Mouse (Mus musculus): Measurements from ENCODE around the gene Bsn.
A peak's percentile ranks its signal among the peaks of the same experiment; 100 is the strongest.
"Not testable (repeated sequence)": the region's sequence is repeated elsewhere in the genome, so short reads cannot be mapped to it uniquely, and the experiment has no call there.

The Bsn gene

DNA sequence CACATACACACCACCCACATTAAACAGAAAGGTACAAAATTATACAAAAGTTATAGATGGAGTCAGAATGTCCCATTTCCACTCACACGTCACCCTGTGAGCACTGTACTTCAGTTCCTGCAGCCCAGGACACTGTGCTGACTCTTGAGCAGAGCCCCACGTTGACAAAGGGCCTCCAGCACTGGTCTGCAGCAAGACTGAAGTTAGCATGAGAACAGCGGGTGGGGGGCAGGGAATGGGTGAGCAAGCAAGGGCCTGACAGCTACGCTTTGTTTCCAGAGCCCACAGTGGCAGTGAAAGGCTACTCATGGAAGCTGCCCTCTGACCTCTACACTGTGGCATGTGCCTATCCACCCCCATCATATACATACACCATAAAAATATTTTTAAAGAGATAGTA, 40.4 kb downstream of the Bsn start:
- no peak for DNase-seq (ENCODE audit: low read depth, low spot score)

DNA sequence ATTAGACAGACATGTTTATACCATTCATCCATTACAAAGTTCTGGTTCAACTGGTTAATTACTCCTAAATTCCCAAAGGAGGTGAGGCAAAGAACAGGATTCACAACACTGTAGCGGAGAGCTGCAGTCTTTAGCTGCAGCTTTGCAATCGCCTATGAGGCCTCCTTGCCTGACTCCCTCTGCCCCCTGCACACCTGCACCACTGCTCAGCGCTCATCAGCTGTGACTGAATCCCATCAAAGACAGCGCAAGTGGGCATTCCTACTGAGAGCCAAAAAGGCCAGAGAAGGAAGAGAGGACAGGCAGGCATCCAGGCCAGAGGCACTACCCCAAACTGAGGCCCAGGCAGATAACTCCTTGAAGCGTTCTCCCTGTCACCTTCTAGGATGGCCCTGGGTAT, 42.6 kb downstream of the Bsn start:
- DNase-seq (ENCODE audit: low read depth, low spot score): no peak

DNA sequence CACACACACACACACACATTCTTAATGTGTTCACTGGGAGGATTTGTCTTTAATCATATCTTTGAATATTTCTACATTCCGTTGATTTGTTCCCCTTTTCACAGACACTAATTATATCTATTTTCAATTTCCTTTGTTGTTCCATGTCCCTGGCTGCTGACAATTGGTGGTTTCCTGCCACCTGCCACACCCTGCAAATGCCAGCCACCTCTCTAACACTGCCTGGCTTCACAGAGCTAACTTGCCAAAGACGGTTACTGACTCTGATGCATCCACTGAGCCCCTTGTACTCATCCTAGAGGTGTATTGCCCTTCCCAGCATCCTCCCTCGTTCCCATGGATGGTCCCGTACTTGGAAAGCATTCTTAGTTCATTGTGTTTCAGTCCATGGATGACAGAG, 43.7 kb downstream of the Bsn start:
- no peak for DNase-seq (ENCODE audit: low read depth, low spot score)

DNA sequence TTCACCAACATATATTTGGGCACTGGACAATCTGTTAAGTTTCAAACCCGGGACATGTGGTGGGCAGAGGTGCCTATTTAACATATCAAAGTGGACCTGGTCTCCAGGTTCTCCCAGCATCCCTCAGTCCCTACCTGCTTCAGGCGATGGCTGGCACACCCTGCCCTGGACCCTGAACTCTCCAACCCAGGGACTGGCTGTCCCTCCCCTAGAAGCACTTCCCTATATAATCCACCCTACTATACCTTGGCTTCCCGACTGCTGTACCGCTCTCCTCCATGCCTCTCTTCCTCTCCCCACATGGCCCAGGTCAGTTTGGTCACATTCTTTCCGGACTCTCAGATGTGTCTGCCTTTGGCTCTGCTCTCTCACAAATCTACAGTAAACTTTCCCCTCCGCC, 44.4 kb downstream of the Bsn start:
- DNase-seq (ENCODE audit: low read depth, low spot score): no peak

DNA sequence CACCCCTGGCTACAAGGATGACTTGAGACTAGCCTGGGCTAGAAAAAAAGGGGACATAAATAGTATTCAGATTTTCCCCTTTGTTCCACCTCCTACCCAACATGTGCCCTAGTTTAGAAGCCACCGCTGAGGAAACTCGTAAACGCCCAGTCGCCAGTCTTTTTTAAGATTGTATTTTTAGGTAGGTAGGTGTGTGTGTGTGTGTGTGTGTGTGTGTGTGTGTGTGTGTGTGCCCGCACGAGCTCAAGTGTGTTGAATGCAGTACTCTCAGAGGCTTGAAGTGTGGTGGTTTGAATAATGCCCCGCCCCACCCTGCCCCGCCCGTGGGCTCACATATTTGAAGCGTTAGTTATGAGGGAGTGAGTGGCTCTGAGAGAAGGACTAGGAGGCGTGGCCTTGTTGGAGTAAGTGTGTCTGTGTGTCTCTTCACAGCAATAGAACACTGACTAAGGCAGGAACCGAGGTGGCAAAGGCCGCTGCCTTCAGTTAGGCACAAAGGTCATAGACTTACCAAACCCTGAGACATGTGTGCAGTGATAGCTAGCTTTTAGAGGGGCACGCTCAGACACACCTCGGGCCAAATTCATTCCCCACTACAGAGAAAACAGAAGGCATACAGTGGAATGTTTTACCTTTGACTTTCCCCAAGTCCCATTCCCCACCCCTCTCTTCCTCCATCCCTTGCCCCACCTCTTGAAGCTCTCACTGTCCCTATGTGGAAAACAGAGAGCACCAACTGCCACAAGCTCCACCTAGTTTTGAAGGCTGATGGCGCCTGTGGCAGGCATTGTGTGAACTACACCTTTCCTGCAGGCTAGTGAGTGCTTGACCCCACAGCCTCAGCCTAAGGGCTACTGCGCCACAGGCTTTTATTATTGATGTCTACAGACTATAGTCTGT, 45.6 kb downstream of the Bsn start:
- no peak for DNase-seq (ENCODE audit: low read depth, low spot score)

DNA sequence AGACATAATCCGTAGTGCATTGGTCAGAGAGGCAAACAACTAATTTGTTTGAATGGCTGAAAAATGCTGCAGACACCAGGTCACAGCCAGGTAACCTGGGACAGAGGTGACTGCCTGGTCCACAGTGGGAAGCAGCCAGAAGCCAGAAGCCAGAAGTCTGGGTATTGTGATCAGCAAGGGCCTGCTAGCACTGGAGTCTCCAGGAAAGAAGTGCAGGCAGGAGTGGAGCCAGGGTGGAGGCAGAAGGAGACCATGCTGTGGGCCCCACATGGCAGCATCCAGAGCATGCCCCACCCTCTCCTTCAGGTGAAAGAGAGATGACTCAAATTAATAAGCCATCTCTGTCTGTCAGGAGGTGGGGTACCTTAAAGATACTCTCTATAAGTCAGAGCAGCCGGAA, 46.7 kb downstream of the Bsn start:
- no peak for DNase-seq (ENCODE audit: low read depth, low spot score)

DNA sequence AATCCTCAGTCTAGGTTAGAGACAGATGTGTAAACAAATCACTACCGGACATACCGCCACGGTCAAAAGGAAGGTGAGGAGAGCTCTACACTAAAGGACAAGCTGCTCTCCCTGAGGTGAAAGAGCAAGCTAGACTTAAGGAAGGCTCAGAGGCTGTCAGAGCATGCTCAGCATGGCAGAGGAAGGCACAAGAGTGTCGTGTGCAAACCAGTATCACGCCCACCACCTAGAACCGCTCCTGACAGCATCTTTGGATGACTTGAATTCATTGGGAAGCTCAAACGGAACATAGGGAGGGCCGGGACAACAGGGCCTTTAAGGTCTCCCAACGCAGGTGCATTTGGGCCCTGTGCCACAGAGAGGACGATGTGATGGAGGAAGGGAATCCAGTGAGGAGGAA, 48.8 kb downstream of the Bsn start:
- DNase-seq (ENCODE audit: low read depth, low spot score): no peak

DNA sequence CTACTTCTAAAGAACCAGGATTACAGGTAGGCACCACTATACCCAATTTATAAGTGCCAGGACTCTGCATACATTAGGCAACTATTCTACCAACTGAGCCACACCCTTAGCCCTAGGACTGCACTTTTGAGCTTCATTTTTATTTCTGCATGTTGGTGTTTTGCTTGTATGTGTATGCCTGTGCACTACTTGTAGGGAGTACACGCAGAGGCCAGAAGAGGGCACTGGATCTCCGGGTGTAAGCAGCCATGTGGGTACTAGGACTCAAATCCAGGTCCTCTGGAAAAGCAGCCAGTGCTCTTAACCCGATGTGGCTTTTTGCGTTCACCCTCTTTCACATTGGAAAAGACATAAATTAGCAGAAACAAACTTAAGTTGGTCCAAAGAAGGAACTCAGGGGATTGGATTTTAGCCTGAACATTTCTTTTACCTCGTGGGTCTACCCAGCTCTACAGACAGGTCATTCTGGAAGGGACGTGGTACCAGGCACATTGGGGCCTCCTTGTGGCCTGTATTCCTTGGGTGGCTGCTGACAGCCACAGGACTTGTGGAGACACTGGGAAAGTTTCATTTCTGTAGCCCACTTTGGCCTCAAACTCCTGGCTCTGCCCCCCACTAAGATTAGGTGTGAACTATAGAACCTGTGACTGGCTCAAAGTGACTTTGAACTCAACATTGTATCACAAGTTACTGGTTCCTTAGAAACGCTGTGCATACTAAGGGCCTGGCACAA, 50.1 kb downstream of the Bsn start:
- DNase-seq (ENCODE audit: low read depth, low spot score): no peak

DNA sequence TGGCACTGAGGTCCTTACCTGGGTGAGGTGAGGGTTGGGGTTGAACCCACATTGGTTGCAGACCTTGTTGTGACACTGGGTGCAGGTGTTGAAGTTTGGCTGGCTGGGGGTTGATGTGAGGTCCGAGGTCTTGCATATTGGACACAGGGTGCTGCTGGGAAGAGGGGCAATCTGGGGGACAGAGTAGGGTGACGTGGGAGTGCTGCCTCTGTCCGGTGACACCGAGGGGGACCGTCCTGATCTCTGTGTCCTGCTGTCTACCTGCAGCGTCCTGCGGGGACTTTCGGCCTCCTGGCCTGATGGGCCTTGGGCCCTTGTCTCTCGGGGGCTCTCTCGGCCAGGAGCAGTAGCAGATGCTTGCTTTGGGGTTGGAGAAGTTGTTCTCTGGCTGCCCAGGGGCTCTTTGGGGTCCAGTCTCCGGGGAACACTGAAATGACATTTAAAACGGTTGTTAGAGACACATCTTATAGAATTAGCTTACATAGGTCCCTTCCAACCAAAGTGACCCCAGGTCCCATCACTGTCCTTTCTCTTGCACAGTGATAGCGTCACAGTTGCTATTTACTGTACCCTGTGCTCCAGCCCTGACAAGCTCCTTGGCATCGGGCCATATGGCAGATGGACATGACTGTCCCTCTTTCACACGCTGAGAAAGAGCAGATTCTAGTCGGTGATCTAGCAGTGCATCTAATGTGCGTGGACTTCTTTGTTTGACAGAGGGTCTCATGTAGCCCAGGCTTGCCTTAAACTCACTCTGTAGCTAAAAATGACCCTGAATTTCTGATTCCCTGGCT, 50.8 kb downstream of the Bsn start:
- no peak for DNase-seq (ENCODE audit: low read depth, low spot score)

DNA sequence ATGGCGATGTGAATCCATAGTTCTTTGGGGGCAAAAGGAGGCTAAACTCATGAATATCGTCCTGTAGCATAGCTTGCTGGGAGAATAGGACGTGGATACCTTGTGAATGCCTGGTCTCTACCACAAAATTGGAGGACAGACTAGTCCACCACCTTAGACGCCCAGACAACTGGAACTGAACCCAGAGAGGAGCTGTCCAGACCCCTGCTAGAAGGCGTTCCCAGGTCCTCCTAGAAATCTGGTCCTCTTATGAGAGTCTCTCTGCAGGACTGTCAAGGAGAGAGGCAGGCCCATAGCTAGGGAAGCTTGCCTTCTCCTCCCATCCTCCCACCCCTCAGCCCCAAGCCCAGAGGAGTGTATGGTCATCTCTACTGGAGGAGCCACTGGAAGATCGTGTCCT, 52.1 kb downstream of the Bsn start:
- no peak for DNase-seq (ENCODE audit: low read depth, low spot score)

DNA sequence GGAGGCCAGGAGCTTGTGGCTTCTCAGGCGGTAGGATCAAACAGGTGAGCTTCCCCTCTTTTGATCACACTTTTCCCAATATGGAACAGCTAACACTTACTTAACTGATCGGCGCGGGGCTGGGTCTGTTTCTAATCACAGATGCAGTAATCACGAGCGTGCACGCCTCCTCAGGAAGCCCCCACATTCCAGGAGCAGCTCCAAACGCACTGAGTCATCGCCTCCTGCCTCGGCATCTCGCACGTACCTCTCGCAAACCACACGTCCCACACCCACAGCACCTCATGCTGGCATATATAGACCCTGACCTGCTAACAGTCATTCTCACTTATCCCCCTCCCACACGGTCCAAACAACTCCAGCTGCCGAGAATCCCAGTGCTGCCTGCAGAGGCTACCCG, 52.7 kb downstream of the Bsn start:
- no peak for DNase-seq (ENCODE audit: low read depth, low spot score)

DNA sequence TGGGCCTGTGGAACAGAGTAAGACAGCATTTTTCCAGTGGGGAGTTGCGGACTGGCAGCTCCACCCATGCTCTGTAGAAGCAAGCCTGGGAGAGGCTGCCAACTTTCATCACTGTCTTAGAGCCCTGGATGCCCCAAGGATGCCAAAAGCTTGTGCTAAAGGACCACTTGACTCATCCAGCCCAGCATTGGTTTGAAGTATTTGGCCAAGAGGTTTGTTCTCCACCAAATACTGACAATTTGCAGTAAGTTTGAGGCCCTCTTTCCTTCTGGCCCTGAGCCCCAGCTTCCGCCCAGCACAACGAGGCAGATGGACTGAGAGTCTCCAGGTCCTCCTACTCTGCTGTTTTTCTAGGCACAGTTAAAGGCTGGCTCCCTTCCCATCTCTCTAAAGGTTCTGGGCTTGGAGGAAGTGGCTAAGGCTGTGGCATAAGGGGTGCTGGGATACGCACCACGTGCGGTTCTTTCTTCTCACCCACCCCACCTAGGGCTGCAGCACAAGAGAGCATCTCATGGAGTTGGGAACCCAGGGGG, 53.2 kb downstream of the Bsn start:
- DNase-seq (ENCODE audit: low read depth, low spot score): no peak

DNA sequence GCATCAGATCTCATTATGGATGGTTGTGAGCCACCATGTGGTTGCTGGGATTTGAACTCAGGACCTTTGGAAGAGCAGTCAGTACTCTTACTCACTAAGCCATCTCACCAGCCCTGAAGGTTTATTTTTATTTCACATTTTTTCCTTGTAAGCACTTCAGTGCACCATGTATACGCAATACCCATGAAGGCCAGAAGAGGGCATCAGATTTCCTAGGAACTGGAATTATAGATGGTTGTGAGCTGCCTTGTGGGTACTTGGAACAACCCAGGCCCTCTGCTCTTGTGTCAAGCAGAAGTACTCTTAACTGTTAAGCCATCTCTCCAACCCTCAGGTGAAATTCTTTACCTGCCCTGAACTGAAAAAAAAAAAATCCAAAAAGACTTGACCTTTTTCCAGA, 54.0 kb downstream of the Bsn start:
- DNase-seq (ENCODE audit: low read depth, low spot score): peak; percentile 24

DNA sequence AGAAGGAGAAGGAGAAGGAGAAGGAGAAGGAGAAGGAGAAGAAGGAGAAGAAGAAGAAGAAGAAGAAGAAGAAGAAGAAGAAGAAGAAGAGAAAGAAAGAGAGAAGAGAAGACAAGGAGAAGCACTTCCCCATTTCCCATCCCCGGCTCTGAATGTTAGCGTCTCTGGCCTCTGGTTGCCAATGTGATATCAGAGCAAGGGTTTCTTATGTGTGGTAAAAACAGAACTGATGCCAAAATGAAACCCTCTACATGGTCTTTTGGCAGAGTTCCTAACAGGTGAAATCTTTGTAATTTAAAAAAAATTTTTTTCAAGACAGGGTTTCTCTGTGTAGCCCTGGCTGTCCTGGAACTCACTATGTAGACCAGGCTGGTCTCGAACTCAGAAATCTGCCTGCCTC, 54.5 kb downstream of the Bsn start:
- DNase-seq (ENCODE audit: low read depth, low spot score): not testable (repeated sequence)

DNA sequence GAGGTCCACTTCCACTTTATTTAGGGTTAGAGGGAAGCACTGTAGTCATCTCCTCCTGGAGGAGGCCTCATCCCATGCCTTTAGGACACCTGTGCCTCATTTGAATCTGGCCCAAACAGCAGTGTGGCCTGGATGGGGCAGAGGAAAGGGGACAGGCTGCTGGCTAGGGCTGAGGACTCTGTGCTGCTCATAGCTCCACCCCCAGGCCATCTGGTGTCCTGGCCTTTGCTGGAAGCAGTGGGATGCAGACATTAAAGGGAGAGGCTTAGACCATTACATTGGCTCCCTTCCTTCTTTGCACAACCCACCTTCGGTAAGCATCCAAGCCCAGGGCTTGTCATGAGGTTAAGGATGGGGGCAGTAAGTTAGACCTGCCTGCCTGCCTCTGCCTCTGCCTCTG, 56.7 kb downstream of the Bsn start:
- no peak for DNase-seq (ENCODE audit: low read depth, low spot score)

DNA sequence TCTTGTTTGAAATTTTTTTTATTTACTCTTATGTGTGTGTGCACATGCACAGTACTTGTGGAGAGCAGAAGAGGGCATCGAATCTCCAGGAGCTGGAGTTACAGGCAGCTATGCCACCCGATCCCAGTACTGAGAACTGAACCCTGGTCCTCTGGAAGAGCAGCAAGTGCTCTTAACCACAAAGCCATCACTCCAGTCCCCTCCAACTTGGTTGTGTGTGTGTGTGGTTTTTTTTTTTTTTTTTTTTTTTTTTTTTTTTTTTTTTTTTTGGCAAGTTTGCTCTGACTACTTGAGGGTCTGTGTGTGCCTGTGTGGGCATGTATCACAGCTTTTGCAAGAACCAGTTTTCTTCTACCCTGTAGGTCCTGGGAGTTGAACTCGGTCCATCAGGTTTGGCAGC, 57.8 kb downstream of the Bsn start:
- no peak for DNase-seq (ENCODE audit: low read depth, low spot score)

DNA sequence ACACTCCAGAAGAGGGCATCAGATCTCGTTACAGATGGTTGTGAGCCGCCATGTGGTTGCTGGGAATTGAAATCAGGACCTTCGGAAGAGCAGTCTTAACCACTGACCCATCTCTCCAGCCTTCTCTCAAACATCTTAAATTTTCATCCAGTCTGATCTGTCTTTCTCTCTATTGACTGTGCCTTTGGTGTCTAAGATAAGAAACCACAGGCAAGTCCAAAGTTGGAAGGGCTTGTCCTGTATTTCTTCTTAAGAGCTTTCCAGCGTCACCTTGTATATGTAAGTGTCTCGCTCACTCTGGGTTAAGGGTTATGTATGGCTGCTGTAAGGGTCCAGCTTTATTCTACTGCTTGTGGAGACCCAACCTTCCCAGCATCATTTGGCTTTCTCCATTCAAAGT, 58.7 kb downstream of the Bsn start:
- no peak for DNase-seq (ENCODE audit: low read depth, low spot score)

DNA sequence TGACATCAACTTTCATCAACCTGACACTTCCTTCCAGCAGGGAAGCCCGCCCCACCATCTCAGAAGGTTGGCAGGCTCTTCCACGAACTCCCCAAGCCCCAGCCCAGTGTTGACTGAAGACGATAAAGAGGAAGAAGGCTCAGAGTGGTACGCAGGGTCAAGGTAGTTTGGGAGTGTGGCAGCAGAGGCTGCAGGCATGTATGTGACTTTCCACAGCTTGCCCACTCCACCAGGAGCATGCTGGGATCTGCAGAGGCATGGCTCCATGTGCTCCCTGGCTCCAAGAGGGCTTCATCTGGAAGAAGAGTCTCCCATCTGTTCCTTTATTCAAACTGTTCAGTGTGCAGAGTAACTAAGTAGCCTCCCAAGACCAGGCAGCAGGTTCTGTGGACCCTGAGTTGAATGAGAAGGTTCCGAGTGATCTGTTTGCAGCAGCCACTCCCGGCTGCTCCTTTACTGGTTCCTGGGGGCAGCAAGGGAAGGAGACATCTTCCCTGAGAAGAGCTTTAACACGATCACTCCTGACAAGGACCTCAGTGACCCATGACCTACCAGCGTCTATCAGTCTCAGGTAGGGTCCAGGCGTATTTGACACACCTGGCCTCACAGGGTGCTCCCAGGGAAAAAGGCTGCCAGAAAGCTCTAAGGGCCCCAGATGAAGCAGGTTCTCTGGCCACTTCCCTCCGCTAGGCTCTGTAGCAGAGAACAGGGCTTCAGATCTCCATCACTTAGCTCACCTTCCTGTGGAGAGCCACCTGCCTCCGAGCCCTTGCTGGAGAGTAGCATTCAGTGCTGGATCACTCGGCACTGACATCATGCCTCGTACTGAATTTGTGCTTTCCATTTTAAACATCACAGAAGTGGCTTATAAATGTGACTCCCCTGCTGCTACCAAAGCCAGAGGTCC, 60.9 kb downstream of the Bsn start:
- DNase-seq (ENCODE audit: low read depth, low spot score): no peak

DNA sequence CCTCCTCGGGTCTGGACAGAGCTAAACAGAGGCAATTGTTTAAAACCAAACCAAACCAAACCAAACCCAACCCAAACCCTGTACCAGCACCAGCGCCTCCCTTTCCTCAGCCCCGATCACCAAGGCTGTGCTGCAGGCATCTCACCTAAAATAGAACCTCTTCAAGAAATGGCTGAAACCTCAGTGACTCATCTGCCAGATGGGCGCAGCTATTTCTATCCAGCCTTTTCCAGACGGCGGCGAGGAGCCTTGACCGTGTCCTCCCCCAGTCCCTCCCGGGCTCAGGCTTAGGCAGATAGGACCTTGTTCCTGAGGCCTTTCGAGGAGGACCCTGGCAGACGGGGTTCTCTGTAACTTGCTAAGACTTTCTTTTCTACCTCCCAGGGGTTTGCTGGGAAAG, 61.9 kb downstream of the Bsn start:
- DNase-seq (ENCODE audit: low read depth, low spot score): no peak

DNA sequence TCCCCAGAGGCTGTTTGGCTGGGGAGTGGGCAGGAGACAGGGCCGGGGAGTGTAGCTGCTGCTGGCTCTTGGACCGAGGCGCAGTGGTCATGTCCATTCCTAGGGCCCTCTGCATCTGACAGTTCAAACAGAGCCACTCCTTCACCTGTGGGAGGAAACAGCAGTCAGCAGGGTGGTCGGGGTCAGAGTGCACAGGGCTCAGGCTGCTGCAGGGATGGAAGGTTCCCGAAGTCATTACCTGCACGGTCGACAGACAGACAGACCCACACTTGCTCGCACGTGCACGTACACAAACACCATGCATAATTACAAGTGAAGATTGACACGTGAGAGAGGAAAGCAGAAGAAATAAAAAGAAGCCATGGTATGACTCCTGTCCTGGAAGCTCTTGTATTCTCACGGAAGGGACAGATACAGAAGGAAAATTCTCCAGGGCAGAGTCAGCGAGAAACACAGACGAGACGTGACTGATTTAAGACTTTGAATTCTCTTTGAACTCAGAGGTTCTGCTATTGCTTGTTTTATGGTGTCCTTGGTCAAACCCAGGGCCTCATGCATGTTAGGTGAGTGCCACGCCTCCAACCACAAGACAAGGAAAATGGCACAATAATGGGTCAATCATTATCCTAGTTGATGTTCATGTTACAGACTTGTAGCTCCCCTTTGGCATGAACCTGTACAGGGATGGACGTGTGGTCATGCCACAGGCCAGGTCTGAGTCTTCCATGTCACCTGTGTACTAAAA, 63.6 kb downstream of the Bsn start:
- no peak for DNase-seq (ENCODE audit: low read depth, low spot score)

Measured in retina, postnatal 7 days (tissue).